Mouse (Mus musculus): ENCODE data around the gene H2al1g.
"Not testable (repeated sequence)": the region's sequence is repeated elsewhere in the genome, so short reads cannot be mapped to it uniquely, and the experiment has no call there.

H2al1g gene

GRCm38 (mm10) chrX:11317956-11318355 is at the start of gene H2al1g:
Gene H2al1g (plus strand): TSS chrX:11318256.
- not testable (repeated sequence) for DNase-seq (ENCODE audit: low spot score)

- no peak for DNase-seq (ENCODE audit: low spot score)
Observed at GRCm38 (mm10) chrX:11269074-11269473, 49.0 kb upstream of the H2al1g start.

- no peak for DNase-seq (ENCODE audit: low spot score)
Observed at GRCm38 (mm10) chrX:11273190-11273589, 44.9 kb upstream of the H2al1g start.

- no peak for DNase-seq (ENCODE audit: low spot score)
Observed at GRCm38 (mm10) chrX:11277083-11277482, 41.0 kb upstream of the H2al1g start.

- no peak for DNase-seq (ENCODE audit: low spot score)
Observed at GRCm38 (mm10) chrX:11280741-11281140, 37.3 kb upstream of the H2al1g start.

GRCm38 (mm10) chrX:11288306-11288882 is 29.7 kb upstream of the H2al1g start:
- DNase-seq (ENCODE audit: low spot score) = no peak

- DNase-seq (ENCODE audit: low spot score) = no peak
Observed at GRCm38 (mm10) chrX:11289244-11289643, 28.8 kb upstream of the H2al1g start.

- DNase-seq (ENCODE audit: low spot score) = not testable (repeated sequence)
Observed at GRCm38 (mm10) chrX:11298957-11299356, 19.1 kb upstream of the H2al1g start, which contains the start of gene H2al1a. Gene H2al1a (plus strand): TSS chrX:11299257.

- not testable (repeated sequence) for DNase-seq (ENCODE audit: low spot score)
Observed at GRCm38 (mm10) chrX:11302132-11302531, 15.9 kb upstream of the H2al1g start, which contains the start of gene H2al1b. Gene H2al1b (plus strand): TSS chrX:11302432.

- not testable (repeated sequence) for DNase-seq (ENCODE audit: low spot score)
Observed at GRCm38 (mm10) chrX:11305355-11305754, 12.7 kb upstream of the H2al1g start, which contains the start of gene H2al1c. Gene H2al1c (plus strand): TSS chrX:11305655.

GRCm38 (mm10) chrX:11308524-11308923 is 9.5 kb upstream of the H2al1g start, which contains the start of gene H2al1d:
Gene H2al1d (plus strand): TSS chrX:11308824.
- not testable (repeated sequence) for DNase-seq (ENCODE audit: low spot score)

GRCm38 (mm10) chrX:11311634-11312033 is 6.4 kb upstream of the H2al1g start, which contains the start of gene H2al1e:
Gene H2al1e (plus strand): TSS chrX:11311934.
- DNase-seq (ENCODE audit: low spot score) = not testable (repeated sequence)

GRCm38 (mm10) chrX:11314858-11315257 is 3.2 kb upstream of the H2al1g start, which contains the start of gene H2al1f:
Gene H2al1f (plus strand): TSS chrX:11315158.
- DNase-seq (ENCODE audit: low spot score) = not testable (repeated sequence)

GRCm38 (mm10) chrX:11321192-11321591 is 3.1 kb downstream of the H2al1g start, which contains the start of gene H2al1h:
Gene H2al1h (plus strand): TSS chrX:11321492.
- not testable (repeated sequence) for DNase-seq (ENCODE audit: low spot score)

- not testable (repeated sequence) for DNase-seq (ENCODE audit: low spot score)
Observed at GRCm38 (mm10) chrX:11324359-11324758, 6.3 kb downstream of the H2al1g start, which contains the start of gene H2al1i. Gene H2al1i (plus strand): TSS chrX:11324659.

- DNase-seq (ENCODE audit: low spot score) = not testable (repeated sequence)
Observed at GRCm38 (mm10) chrX:11327522-11327921, 9.5 kb downstream of the H2al1g start, which contains the start of gene H2al1j. Gene H2al1j (plus strand): TSS chrX:11327822.

- DNase-seq (ENCODE audit: low spot score) = no peak
Observed at GRCm38 (mm10) chrX:11345762-11346161, 27.7 kb downstream of the H2al1g start.

GRCm38 (mm10) chrX:11346756-11347155 is 28.7 kb downstream of the H2al1g start:
- no peak for DNase-seq (ENCODE audit: low spot score)

- DNase-seq (ENCODE audit: low spot score) = no peak
Observed at GRCm38 (mm10) chrX:11360823-11361222, 42.8 kb downstream of the H2al1g start.

- no peak for DNase-seq (ENCODE audit: low spot score)
Observed at GRCm38 (mm10) chrX:11361261-11361660, 43.2 kb downstream of the H2al1g start.

GRCm38 (mm10) chrX:11363890-11364289 is 45.8 kb downstream of the H2al1g start:
- DNase-seq (ENCODE audit: low spot score) = no peak

GRCm38 (mm10) chrX:11365151-11365550 is 47.1 kb downstream of the H2al1g start:
- no peak for DNase-seq (ENCODE audit: low spot score)
